Mouse (Mus musculus) Patski (cell line): Measurements from ENCODE around the gene Stil. TPM values are rescaled to one million over a fixed set of nuclear protein-coding genes. Genes with fewer than 3 reads are reported as not detected.

Experiments
- ATAC-seq: fragments of 100-300 bp; one replicate; pipeline ENCODE4 v1.8.0; 2021
- CTCF ChIA-PET: fragments of 350-600 bp; sonication (Branson Sonifier 250); formaldehyde crosslinking; loops from one replicate; lab custom pipeline; 2022; ENCODE audit warnings: inconsistent platforms; lab: Charles Lee
- POLR2A ChIA-PET: fragments of 350-600 bp; sonication (Branson Sonifier 250); formaldehyde crosslinking; loops from one replicate; lab custom pipeline; 2022; ENCODE audit warnings: antibody characterized with exemption, inconsistent platforms; lab: Charles Lee
- DNase-seq: peaks from one replicate; pipeline ENCODE4 v3.0.0-alpha.2; 2011; ENCODE audit warnings: low read depth, low spot score
- H3K27me3 ChIP-seq: fragments of 371-371 bp; one replicate; pipeline ENCODE4 v1.5.1; 2021
- CTCF ChIP-seq: fragments of 100-300 bp; IDR thresholded peaks from one replicate; pipeline ENCODE4 v1.5.1; 2021
- in situ Hi-C: fragments of 300-500 bp; cut with MboI; formaldehyde crosslinking; loops from 3 replicates; pipeline ENCODE4 v1.11.1; 2018; ENCODE audit warnings: low pct_unique_long_range_greater_than_20kb, mixed read lengths
- polyA plus RNA-seq: library from polyadenylated mRNA; unstranded; gene quantifications from one replicate; pipeline ENCODE4 v1.2.3, GENCODE M21; 2021

Gene Stil
- polyA plus RNA-seq, 1 experiment from 2014 or later = 6.4 TPM

- in situ Hi-C loops = loop anchor here (5.0 kb wide), 2 partner anchors 43 to 88 kb away; partner anchors contain the start of gene Stil
- POLR2A ChIA-PET = interaction anchor here (1.0 kb wide), 1 partner anchor 93 kb away, joined by 3 read pairs; no protein-coding TSS in a partner anchor
- DNase-seq (no peak), ATAC-seq (no peak)
- H3K27me3 ChIP-seq = no peaks in the 10 kb centered on the region
- TF ChIP-seq CTCF = no peak
- CTCF ChIA-PET = interaction anchor here (1.5 kb wide), 1 partner anchor 56 kb away, joined by 3 read pairs; no protein-coding TSS in a partner anchor
Measured at GRCm38 (mm10) chr4:115090592-115090991, 90.6 kb downstream of the Stil start.

- ChIA-PET POLR2A (interaction anchor here (1.0 kb wide), 1 partner anchor 26 kb away, joined by 3 read pairs; no protein-coding TSS in a partner anchor), CTCF (interaction anchor here (1.0 to 1.5 kb wide), 3 partner anchors 9 to 95 kb away, joined by 3 read pairs; no protein-coding TSS in a partner anchor)
- in situ Hi-C loops = loop anchor here (5.0 kb wide), 2 partner anchors 45 to 90 kb away; partner anchors contain the start of gene Stil
- no peak for DNase-seq
- ATAC-seq = no peak
- H3K27me3 ChIP-seq = no peaks in the 10 kb centered on the region
- no peak for TF ChIP-seq CTCF
Measured at GRCm38 (mm10) chr4:115091806-115092205, 91.8 kb downstream of the Stil start.

Other genes starting within 250 kb of the Stil start
- gene Gm12830, start 178.4 kb upstream of the Stil start, polyA plus RNA-seq = not detected
- gene Foxd2, start 91.3 kb upstream of the Stil start, polyA plus RNA-seq = 0.92 TPM
- not detected for gene Foxe3, start 74.1 kb upstream of the Stil start, polyA plus RNA-seq
- 85.5 TPM for gene Cmpk1, start 12.9 kb upstream of the Stil start, polyA plus RNA-seq
- gene Tal1, start 56.3 kb downstream of the Stil start, polyA plus RNA-seq = 1.2 TPM
- 142 TPM for gene Pdzk1ip1, start 88.5 kb downstream of the Stil start, polyA plus RNA-seq
- not detected for gene Cyp4x1, start 134.1 kb downstream of the Stil start, polyA plus RNA-seq
- not detected for gene Cyp4a29, start 241.9 kb downstream of the Stil start, polyA plus RNA-seq